Mouse (Mus musculus): Measurements from ENCODE around the gene Wasf1.

Gene Wasf1

DNA sequence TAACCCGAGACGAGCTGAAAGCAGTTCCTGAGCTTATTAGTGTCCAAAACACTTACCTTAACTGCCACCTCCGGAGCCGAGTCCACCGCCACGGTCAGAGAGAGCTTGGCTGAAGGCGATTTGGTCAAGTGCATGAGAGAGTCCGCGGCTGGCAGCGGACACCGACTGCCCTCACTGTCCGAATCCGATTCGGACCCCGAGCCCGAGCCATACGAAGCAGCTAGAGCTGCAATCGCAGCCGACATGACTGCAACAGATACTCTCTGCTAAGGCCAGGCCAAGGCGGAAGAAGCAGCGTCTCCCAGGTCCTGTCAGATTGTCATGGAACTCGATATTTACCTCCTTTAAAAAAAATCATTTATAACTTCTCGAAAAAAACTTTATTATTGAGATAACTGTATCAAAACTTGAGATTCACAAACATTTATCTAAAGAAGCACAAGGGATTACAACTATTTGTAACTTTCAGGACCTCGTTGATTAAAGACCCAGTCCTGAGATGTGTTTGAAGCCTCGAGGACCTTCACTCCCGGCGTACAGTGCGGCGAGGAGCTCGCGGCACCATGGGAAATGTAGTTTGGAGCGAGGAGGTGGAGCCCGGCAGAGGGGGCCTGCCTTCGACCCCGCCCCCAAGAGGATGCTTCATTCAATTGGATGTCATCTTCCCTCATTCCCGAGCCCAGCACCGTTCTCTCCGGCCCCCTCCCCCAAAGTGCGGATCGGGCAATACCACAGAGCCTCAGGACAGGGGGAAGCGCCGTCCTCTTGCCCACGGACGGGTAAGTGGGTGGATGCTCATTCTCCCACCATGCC lies at the start of gene Wasf1, which contains the start of gene Cdc40:
TSS of gene Wasf1 (plus strand) at position 645 of the 813 bp plus-strand sequence.
TSS of gene Cdc40 (minus strand) at position 481 of the 813 bp plus-strand sequence.
- DNase-seq (ENCODE audit: low read depth, low spot score), result peak; percentile 99

DNA sequence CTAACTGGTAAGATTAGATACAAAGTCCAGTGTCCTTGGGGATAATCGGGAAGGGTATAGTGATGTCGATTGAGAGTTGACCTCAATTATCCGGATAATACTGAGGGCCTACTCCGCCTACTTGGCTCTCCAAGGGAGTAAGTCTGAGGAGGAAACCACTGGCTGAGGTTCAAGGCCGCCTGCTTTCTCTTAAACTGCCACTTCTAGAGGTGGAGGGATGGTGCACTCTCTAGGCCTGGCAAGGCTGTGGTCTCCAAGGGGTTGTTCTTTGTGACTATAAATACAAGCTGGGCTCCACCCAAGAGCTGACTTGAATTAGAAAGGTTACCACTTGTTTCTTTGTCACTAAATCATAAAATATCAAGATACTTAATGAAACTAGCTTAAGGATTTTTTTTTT lies 43.2 kb upstream of the Wasf1 start:
- no peak for DNase-seq (ENCODE audit: low read depth, low spot score)

DNA sequence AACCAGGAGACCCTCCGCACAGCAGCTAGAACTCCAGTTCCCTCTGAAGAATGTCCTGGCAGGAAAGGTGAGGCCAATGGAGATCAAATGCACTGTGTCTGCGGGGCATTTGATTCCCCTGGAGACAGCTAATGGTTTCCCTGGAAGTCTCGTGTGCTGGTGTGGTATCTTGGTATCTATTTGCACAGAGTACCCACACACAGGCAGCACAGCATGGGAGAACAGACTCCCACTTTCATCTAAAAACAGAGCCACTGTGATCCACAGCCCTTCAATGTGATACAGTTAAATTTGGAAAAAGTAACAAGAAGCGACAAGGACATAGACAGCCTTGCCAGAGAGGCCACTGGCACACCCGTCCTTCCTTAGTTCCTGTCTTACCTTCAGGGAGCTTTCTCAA lies 39.4 kb upstream of the Wasf1 start:
- DNase-seq (ENCODE audit: low read depth, low spot score), result peak; percentile 83

GRCm38 (mm10) chr10:40844546-40844945 lies 38.7 kb upstream of the Wasf1 start:
- peak; percentile 70 for DNase-seq (ENCODE audit: low read depth, low spot score)

DNA sequence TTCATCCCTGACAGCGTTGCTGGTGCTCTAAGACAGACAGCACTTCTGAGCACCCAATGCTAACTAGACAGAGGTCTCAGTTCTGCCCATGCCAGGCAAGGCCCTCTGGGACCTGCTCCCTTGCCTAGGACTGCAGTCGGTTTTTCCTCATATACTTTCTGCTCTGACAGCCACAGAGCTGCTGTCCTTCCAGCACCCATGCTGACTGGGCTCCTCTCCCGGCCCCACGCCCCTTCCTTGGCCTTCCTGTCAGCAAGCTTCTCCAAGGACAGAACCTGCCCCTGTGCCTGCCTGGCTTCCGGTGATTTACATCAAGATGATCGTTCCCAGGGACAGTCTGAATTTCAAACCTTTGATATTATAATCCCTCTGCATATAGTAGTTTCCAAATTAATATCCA lies 37.6 kb upstream of the Wasf1 start:
- no peak for DNase-seq (ENCODE audit: low read depth, low spot score)

GRCm38 (mm10) chr10:40847176-40847874 lies 36.0 kb upstream of the Wasf1 start:
- DNase-seq (ENCODE audit: low read depth, low spot score), result peak; percentile 97

- DNase-seq (ENCODE audit: low read depth, low spot score), result no peak
Measured at GRCm38 (mm10) chr10:40850644-40851043, 32.6 kb upstream of the Wasf1 start.

DNA sequence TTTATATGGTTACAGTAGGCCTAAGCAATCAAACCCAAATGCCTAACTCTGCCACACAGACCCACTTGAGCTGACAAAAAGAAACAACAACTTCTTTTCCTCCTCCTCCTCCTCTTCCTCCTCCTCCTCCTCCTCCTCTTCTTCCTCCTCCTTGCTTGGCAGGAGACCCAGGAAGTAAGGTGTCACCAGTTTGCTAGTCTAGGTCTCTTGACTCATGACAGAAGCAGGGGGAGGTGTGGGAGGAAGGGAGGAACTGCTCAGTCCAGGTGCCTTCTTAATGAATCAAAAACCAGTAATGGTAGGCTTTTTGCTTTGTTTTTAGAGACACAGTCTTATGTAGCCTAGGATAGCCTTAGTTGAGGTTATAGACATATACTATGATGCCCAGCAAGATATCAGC lies 32.1 kb upstream of the Wasf1 start:
- no peak for DNase-seq (ENCODE audit: low read depth, low spot score)

GRCm38 (mm10) chr10:40855616-40856015 lies 27.7 kb upstream of the Wasf1 start:
- DNase-seq (ENCODE audit: low read depth, low spot score), result no peak

- no peak for DNase-seq (ENCODE audit: low read depth, low spot score)
Measured at GRCm38 (mm10) chr10:40856703-40857102, 26.6 kb upstream of the Wasf1 start.

DNA sequence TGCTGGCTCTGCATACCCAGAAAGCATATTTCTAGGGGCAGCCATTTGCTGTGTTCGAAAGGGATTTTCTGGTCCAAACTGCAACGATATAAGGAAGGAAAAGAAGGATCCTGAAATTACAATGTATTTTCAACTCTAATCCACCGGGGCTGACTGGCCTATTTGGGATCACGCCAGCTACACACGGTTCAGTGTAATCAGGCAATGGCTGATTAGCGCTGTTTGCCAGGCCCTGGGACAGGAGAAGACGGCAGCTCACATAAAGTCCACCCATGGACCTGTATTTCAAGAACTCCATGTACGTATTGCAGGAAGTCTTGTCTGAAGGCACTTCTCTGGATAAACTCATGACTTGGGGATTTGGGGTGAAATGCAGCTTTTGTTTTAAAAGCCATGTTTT lies 25.7 kb upstream of the Wasf1 start:
- peak; percentile 85 for DNase-seq (ENCODE audit: low read depth, low spot score)

DNA sequence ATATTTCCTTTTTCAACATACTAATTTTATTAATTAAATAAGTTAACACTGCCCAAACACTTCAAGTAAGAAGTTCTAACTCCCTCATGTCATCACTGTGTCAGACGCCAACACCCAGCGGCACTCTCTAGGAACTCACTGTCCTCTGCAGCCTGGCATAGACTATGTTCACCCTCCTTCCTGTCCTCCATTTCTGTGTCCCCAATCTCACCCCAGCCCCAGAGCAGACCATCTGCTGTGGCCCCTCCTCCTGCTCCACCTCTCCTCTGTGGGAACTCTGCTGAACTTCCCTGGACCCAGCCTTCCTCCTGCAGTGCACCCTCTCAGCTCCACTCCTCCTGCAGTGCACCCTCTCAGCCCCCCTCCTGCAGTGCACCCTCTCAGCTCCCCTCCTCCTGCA lies 15.2 kb upstream of the Wasf1 start:
- DNase-seq (ENCODE audit: low read depth, low spot score), result peak; percentile 67

DNA sequence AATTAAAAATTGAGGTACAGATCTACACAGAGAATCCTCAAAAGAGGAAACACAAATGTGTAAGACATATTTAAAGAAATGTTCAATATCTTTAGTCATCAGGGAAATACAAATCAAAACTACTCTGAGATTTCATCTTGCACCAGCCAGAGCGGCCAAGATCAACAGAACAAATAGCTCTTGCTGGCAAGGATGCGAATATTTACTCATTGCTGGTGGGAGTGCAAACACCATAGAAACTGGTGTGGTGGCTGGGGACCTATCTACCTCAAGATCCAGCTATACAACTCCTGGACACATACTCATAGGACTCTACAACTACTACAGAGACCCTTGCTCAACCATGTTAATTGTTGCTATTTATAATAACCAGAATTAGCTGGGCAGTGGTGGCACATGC lies 12.0 kb upstream of the Wasf1 start:
- DNase-seq (ENCODE audit: low read depth, low spot score), result no peak

DNA sequence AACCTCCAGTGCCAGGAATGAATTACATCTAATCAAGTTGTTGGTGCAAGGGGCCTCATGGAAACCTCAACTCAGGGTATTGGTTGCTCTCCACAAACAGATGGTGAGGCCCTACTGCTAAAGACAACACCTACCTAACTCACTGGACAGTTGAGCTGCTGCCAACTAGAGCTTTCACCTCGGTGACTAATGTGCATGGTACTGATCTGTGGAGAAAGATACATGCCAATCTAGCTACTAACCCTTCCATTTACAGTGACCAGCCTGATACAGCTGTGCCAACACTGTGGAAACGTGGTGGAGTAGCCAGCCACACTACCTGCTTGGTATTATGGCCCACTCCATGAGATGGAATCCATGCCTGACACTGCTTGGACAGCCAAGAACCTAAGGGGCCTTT lies 11.2 kb upstream of the Wasf1 start:
- peak; percentile 93 for DNase-seq (ENCODE audit: low read depth, low spot score)

DNA sequence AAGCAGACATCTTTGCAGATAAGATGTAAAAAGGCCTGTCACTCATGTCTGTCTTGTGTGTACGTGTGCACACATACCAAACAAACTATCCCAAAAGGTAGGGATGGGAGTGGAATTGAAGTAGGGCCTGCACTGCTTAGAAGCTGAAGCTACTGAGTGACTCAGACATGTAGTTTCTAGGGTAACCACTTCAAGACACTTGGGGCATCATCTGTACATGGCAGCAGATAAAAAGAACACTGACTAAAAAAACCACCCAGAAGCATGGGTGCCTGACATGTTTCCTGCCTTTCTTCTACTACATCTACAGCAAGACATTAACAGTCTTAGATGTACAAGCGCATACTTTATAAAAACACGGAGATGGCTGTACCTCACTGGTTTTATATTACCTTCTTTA lies 5.0 kb upstream of the Wasf1 start:
- DNase-seq (ENCODE audit: low read depth, low spot score), result no peak

GRCm38 (mm10) chr10:40879969-40880368 lies 3.3 kb upstream of the Wasf1 start:
- peak; percentile 78 for DNase-seq (ENCODE audit: low read depth, low spot score)

GRCm38 (mm10) chr10:40881236-40881635 lies 2.0 kb upstream of the Wasf1 start:
- peak; percentile 52 for DNase-seq (ENCODE audit: low read depth, low spot score)

- DNase-seq (ENCODE audit: low read depth, low spot score), result no peak
Measured at GRCm38 (mm10) chr10:40882333-40882732, 942 bp upstream of the Wasf1 start.

- no peak for DNase-seq (ENCODE audit: low read depth, low spot score)
Measured at GRCm38 (mm10) chr10:40883644-40884278, 486 bp downstream of the Wasf1 start.

DNA sequence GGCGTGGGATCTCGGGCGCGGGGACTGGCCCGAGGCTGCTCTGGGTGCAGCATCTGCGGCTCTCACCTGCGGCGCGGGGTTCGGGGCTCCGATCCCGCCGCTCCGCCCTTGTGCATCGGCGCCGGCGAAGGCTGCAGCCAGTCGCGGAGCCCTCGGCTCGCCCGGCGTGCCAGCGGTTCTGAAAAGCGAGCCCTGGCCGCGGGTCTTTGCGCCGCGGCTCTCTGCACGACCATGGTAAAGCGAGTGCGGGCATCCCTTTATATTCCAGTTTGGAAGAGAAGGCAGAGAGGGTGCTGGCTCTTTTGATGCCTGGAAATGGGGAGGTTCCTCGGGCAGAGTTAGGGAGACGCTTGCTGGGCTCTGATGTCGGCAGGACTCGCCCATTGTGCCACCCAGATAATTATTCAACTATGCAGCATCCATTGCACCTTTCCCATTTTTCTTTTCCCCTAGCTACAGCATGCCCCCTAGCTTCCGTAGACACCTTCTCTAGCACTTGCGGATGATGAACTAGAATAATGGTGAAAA lies 1.1 kb downstream of the Wasf1 start:
- peak; percentile 91 for DNase-seq (ENCODE audit: low read depth, low spot score)

DNA sequence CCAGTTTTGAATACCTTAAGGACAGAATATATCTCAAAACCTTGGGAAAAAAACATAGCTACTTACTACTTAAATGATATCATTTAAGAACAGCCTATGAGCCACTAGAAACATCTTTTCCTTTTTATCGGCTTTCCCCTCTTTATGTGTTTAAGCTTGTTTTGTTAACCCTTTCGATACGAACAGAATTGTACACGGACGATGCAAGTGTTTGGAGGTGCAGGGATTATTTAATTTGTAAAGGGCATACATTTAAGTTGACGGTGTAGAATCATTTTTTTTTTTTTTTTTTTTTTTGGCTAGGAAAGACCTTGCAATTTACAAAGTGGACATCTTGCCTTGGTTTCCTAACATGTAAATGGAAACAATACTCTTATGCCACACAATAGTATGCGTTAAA lies 2.2 kb downstream of the Wasf1 start:
- DNase-seq (ENCODE audit: low read depth, low spot score), result no peak

DNA sequence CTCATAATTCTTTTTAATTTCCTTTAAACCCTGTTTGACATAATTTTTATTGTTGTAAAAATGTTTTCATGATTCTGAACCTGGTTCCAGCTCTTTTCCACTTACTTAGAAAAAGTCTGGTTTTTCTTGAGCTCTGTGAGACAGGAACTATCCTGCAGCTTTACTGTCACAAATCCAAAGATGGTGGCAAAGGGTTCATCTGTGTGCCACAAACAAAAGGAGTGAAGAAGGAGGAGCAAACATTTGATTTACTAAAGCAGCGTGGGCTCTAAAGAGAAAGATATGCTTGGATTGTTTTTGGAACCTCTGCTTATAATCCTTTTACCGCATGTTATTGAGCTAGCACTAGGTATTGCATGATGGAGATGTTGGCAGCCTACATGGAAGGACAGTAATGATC lies 4.0 kb downstream of the Wasf1 start:
- DNase-seq (ENCODE audit: low read depth, low spot score), result peak; percentile 52

Data from brain, adult 2 months (tissue).